Mouse (Mus musculus) olfactory bulb, adult 2 months (tissue): Measurements from ENCODE around the gene Zbtb39. TPM values are rescaled to one million over a fixed set of nuclear protein-coding genes. Genes with fewer than 3 reads are reported as not detected.
A peak's percentile ranks its signal among the peaks of the same experiment; 100 is the strongest.

Experiments
- H3K27ac ChIP-seq: fragments of 200-500 bp; 2 replicates; pipeline ENCODE4 v1.5.1; 2012; ENCODE audit warnings: low read depth, low read length; ENCODE audit not compliant: insufficient read depth
- H3K4me1 ChIP-seq: fragments of 200-500 bp; 2 replicates; pipeline ENCODE4 v1.6.1; 2012; ENCODE audit warnings: low read length; ENCODE audit not compliant: control insufficient read depth, insufficient read depth
- H3K4me3 ChIP-seq: fragments of 200-500 bp; 2 replicates; pipeline ENCODE4 v1.5.1; 2012; ENCODE audit warnings: mild to moderate bottlenecking, low read depth, low read length, moderate library complexity; ENCODE audit not compliant: insufficient read depth
- CTCF ChIP-seq: fragments of 200-500 bp; IDR thresholded peaks from 2 replicates; pipeline ENCODE4 v1.5.1; 2012; ENCODE audit warnings: low read depth, mild to moderate bottlenecking, low read length, moderate library complexity; ENCODE audit not compliant: insufficient read depth
- POLR2A ChIP-seq: fragments of 200-500 bp; IDR thresholded peaks from 2 replicates; pipeline ENCODE4 v1.6.1; 2012; ENCODE audit warnings: mild to moderate bottlenecking, low read depth, low read length, moderate library complexity; ENCODE audit not compliant: insufficient read depth
- WGBS: fragments of 180-500 bp; shearing (Covaris S2); methylation state at CpG from one replicate; pipeline ENCODE4 v1.1.7; 2018; 5-methylcytosine and 5-hydroxymethylcytosine counted together
- polyA plus RNA-seq: library from polyadenylated mRNA; stranded (reverse); fragments of >200 nt; gene quantifications from 2 replicates; pipeline ENCODE4 v1.2.4, GENCODE M21; 2012; ENCODE audit warnings: low replicate concordance; ENCODE audit not compliant: missing spikeins, insufficient read depth, insufficient read length

Gene Zbtb39
- polyA plus RNA-seq: not detected in 2 replicates

- TF ChIP-seq POLR2A (no peak; the same call in 1 of the 2 replicates), CTCF (peak; percentile 47)
- 2% methylated on average over 32 of the region's 61 CpGs for WGBS
- H3K4me1 ChIP-seq: peaks cover 7% of the 10 kb centered on the region
- no peak within 1 kb of the TSS for H3K27ac ChIP-seq
- H3K4me3 ChIP-seq: peak within 1 kb of the TSS; percentile 94
Measured at GRCm38 (mm10) chr10:127739083-127739660, at the start of gene Zbtb39. TSS of gene Zbtb39 (plus strand) at chr10:127739538.

GRCm38 (mm10) chr10:127691053-127691452 is 48.3 kb upstream of the Zbtb39 start:
- 29% methylated on average over 1 of the region's 1 CpGs for whole genome bisulfite sequencing

GRCm38 (mm10) chr10:127694636-127695035 is 44.7 kb upstream of the Zbtb39 start:
- 45% methylated on average over 2 of the region's 2 CpGs for WGBS
- Histone ChIP-seq H3K4me3 (no peak overlapping the region), H3K4me1 (no peaks in the 10 kb centered on the region), H3K27ac (no peak overlapping the region)
- no peak for TF ChIP-seq CTCF
- TF ChIP-seq POLR2A: no peak

More at GRCm38 (mm10) chr10:127691053-127691452, 48.3 kb upstream of the Zbtb39 start:
- Histone ChIP-seq H3K4me1 (no peaks in the 10 kb centered on the region), H3K27ac (no peak overlapping the region), H3K4me3 (no peak overlapping the region)
- no peak for TF ChIP-seq POLR2A
- TF ChIP-seq CTCF: no peak

GRCm38 (mm10) chr10:127695775-127696174 is 43.6 kb upstream of the Zbtb39 start:
- Histone ChIP-seq H3K4me3 (no peak overlapping the region), H3K27ac (no peak overlapping the region), H3K4me1 (no peaks in the 10 kb centered on the region)
- TF ChIP-seq POLR2A (no peak), CTCF (no peak)
- WGBS: 93% methylated on average over 7 of the region's 7 CpGs

GRCm38 (mm10) chr10:127698966-127699365 is 40.4 kb upstream of the Zbtb39 start:
- WGBS: 93% methylated on average over 7 of the region's 7 CpGs
- TF ChIP-seq CTCF (no peak), POLR2A (no peak)
- H3K4me3 ChIP-seq: no peak overlapping the region

GRCm38 (mm10) chr10:127703299-127703698 is 36.0 kb upstream of the Zbtb39 start:
- 62% methylated on average over 4 of the region's 4 CpGs for WGBS

More at GRCm38 (mm10) chr10:127698966-127699365, 40.4 kb upstream of the Zbtb39 start:
- Histone ChIP-seq H3K27ac (no peak overlapping the region), H3K4me1 (no peaks in the 10 kb centered on the region)

GRCm38 (mm10) chr10:127704293-127704692 is 35.0 kb upstream of the Zbtb39 start:
- H3K27ac ChIP-seq: no peak overlapping the region
- H3K4me3 ChIP-seq: no peak overlapping the region
- no peaks in the 10 kb centered on the region for H3K4me1 ChIP-seq
- 49% methylated on average over 2 of the region's 2 CpGs for WGBS
- TF ChIP-seq CTCF: no peak
- no peak for TF ChIP-seq POLR2A

More at GRCm38 (mm10) chr10:127703299-127703698, 36.0 kb upstream of the Zbtb39 start:
- no peaks in the 10 kb centered on the region for H3K4me1 ChIP-seq
- no peak overlapping the region for H3K27ac ChIP-seq
- H3K4me3 ChIP-seq: no peak overlapping the region
- TF ChIP-seq POLR2A (no peak), CTCF (no peak)

GRCm38 (mm10) chr10:127704766-127705220 is 34.5 kb upstream of the Zbtb39 start, which contains the start of gene Myo1a:
TSS of gene Myo1a (plus strand) at chr10:127705170.
- no peak for TF ChIP-seq POLR2A
- no peak for TF ChIP-seq CTCF
- whole genome bisulfite sequencing: 78% methylated on average over 2 of the region's 2 CpGs
- no peak within 1 kb of the TSS for H3K4me3 ChIP-seq
- H3K27ac ChIP-seq: no peak within 1 kb of the TSS
- no peaks in the 10 kb centered on the region for H3K4me1 ChIP-seq

GRCm38 (mm10) chr10:127705783-127706182 is 33.6 kb upstream of the Zbtb39 start:
- no peak overlapping the region for H3K4me3 ChIP-seq
- no peak overlapping the region for H3K27ac ChIP-seq
- WGBS: 91% methylated on average over 4 of the region's 4 CpGs
- no peaks in the 10 kb centered on the region for H3K4me1 ChIP-seq
- TF ChIP-seq POLR2A: no peak
